Mouse (Mus musculus): ENCODE results near the gene Hnrnpa1.

DNA sequence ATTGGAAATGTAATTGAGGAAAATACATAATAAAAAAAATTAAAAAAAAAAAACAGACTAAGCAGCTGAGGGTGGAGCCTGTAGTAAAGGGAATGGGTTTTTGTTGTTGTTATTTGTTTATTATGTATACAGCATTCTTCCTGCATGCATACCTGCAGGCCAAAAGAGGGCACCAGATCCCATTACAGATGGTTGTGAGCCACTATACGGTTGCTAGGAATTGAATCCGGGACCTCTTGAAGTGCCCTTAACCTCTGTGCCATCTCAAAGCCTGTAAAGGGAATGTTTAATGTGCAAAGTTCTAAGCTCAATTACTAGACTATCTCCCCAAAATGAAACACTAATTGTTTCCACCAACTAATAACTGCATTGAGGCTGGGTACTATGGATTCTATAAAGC lies 16.1 kb upstream of the Hnrnpa1 start:
- TF ChIP-seq EP300 (IDR thresholded peaks at IDR 0.05; ENCODE audit: insufficient read depth, low read depth, low read length), result no peak
- TF ChIP-seq CTCF (IDR thresholded peaks at IDR 0.05), result no peak
